Mouse (Mus musculus): ENCODE measurements at regions not wholly inside any gene's neighbourhood (a gene's known extent, or its start where the extent isn't known, plus 50 kb on each side); places are given as distances from the start of the nearest gene placed in this dataset.

- DNase-seq (ENCODE audit: low spot score in 2 of 2), result no peak
Measured at GRCm38 (mm10) chr10:14233335-14233734, 267.5 kb downstream of the Hivep2 start.

DNA sequence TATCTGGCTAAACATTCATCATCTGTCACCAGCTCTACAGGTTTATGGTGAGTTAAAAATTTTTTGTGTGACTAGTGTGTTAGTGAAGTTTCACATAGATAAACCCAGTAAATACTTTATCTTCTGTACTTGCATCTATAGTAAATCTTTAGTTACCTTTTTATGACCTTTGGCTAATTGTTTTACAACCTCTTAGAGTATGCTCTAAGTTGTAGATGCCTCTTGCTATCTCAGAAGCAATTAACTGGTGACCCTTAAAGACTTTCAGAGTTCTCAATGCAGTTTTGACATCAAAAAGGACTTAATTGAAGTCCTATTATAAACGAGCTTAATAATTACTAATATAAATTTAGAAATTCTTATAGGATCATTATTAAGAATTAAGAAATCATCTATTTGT lies 265.6 kb downstream of the Hivep2 start:
- no peak for DNase-seq (ENCODE audit: low spot score in 2 of 2)

GRCm38 (mm10) chr10:14217284-14217683 lies 251.4 kb downstream of the Hivep2 start:
- DNase-seq (ENCODE audit: low spot score in 2 of 2), result no peak

DNA sequence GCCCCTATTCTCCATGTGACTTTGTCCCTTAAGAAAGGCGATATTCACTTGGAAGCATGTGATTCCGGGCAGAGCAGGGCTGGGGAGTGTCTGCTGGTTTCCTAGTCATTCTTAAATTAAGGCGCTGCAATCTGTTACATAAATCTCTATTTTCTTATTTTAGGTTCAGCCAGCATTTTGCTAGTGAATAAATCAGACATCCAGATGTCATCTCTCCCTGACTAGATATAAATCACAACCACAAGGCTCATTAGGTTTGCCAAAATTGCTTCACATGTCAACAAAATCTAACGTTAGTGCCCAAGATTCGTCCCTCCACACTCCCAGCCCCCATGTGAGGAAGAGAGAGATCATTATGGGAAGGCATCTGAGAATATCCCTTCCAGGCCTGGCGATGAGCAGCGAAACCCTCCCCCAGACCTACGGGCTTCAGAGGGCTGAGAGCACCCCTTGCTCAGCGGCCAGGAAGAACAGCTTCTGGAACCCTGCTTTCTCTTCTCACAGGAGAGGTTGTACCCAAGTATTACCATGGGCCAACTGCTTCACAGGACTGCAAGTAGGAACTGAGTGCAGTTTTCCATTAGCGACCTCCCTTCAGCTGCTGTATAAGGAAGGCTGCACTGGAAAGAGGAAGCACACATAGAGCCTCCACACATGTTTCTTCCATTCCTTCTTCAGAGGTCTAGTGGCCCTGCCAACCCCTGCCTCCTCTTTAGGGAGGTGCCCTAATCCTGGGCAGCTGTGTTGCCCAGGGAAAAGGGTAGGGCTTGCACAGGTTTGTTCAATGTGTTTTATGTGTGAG lies 250.5 kb downstream of the Hivep2 start:
- DNase-seq (ENCODE audit: low spot score in 2 of 2), result no peak

- no peak for DNase-seq (ENCODE audit: low spot score in 2 of 2)
Measured at GRCm38 (mm10) chr10:14215512-14215911, 249.6 kb downstream of the Hivep2 start.

DNA sequence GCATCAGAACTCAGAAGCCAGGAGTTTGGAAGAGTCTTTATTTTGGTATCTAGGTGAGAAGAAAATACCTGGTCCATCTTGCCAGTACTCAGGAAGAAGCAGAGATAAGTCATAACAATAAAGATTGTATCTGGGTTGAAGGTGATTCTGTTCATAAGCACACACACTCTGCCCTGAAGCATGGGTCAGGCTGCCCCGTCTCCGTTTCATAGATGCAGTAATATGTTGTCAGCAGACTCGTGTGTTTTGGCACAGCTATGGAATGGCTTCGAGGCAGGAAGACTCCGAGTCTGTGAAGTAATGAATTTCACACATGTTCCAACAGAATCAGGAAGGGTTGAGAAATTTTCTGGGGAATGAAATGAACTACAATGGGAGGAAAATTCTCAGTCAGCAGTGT lies 247.7 kb downstream of the Hivep2 start:
- DNase-seq (ENCODE audit: low spot score in 2 of 2), result no peak

DNA sequence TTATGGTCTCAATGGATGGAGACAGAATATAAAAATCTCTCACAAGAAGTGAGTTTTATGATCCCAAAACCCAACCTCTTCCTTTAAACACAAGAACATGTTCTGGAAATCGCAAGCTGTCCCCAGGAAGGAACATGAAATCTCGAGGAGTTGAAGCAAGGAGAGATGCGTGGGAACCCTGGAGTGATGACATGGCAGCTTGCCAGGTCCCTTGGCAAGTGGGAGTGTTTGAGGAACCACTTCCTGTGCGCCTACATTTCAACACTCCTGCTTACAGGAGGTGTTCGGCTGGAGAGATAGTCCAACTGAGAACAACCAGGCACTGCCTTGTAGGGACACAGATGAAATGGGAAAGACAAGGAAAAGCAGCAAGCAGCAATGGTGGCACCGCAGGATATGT lies 246.1 kb downstream of the Hivep2 start:
- no peak for DNase-seq (ENCODE audit: low spot score in 2 of 2)

- no peak for DNase-seq (ENCODE audit: low spot score in 2 of 2)
Measured at GRCm38 (mm10) chr10:14211481-14211880, 245.6 kb downstream of the Hivep2 start.

DNA sequence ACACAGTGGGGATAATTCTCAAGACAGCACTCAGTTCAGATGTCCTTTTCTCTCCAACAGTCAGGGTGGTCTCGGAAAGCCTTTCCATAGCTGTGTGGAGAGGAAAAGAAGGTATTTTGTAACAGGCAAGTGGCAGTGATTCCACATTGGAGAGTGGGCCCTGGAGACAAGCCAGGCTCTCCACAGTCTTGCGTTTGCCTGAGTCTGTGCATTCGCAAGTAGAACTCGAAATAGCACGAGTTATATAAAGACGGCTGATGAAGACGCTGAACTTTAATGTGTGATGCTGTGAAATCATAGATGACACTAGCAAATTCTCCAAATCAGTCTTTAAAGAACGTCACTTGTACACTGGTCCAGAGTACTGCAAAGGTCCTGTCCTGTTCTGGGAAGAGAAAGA lies 244.6 kb downstream of the Hivep2 start:
- no peak for DNase-seq (ENCODE audit: low spot score in 2 of 2)

DNA sequence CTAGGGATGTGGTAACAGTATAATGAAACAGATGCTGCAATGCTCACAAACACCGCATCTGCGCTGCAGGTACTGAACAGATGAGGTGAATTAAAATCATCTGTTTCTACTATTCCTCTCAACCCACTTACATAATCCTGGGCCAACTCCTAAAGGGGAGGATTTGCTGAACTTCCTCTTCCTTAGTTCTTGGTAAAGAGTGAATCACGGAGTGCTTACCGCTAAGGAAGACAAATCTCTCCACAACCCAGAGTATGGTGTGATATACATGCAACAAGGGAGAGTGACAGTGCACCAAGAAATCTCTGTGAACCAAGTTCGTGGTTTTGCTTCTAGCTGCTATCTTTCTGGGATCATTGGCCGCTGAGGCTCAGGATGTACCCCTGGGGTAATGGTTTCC lies 244.2 kb downstream of the Hivep2 start:
- no peak for DNase-seq (ENCODE audit: low spot score in 2 of 2)

DNA sequence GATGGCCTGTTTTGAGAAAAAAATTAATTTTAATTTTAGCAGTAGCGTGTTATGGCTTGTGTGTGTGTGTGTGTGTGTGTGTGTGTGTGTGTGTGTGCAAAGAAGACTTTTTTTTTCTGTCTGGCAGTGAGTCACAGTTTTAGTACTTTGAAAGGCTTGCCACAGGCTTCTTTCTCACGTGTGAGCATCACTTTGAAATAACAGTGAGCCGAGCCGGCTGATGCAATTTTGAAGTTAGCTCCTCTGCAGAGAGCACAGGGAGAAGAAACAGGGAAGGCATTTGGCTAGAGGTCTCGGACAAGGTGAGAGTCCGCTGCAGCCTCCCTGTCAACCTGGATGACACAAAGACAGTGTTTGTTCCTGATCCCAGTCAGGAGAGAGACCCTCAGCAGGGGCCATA lies 242.3 kb downstream of the Hivep2 start:
- DNase-seq (ENCODE audit: low spot score in 2 of 2), result no peak

DNA sequence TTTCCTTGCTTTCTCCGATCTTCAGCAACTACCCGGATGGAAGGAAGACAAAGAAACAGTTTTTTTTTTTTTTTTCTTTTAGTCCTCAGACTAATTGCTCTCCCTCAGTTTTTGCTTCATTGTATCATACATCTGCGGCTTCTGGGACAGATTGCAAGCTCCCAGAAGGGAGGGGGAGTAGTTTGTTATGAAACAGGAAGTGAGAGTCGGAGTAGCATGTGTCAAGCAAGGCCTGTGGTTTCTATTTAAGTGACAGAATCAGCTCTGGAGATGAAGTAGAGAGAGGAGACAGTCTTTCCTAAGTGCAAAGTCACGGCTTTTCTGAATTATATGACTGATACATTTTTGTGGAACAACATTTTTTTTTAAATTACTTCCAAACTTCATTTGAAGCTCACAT lies 241.7 kb downstream of the Hivep2 start:
- no peak for DNase-seq (ENCODE audit: low spot score in 2 of 2)

- no peak for DNase-seq (ENCODE audit: low spot score in 2 of 2)
Measured at GRCm38 (mm10) chr10:14207051-14207570, 241.2 kb downstream of the Hivep2 start.

Data from adrenal gland, postnatal 4 days (tissue).